In the genomic region with DNA sequence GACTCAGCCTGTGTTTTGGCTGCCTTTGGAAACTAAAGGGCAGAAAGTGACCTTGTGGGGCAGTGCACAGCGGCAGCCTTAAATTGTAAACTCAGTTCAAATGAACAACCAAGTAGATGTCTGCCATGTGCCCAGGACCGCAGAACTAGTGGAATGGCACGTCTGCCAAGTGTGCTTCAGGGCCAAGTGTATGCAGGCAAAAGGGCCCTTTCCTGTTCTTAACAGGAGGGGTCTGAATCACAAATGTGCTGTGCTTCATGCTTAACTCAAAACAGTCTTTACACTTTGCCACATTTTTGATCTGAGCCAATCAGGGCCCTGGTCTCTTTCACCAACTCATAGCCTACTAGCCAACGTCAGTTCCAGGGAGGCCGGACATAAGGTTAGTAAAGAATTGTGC, we compare ENCODE assay signal across 24 mouse cellular contexts. TPM values are rescaled to one million over a fixed set of nuclear protein-coding genes. Genes with fewer than 3 reads are reported as not detected.
DNase-seq lines count a peak whose midpoint lies in the region; ATAC-seq lines count a peak whose summit lies in the region.
"Had no signal": no experiment of that assay in that cellular context is flagged by ENCODE, and none has a peak within 500 bp of the region (broad histone marks: within the 10 kb centered on the region; RNA-seq: fewer than 3 reads in every experiment).

No protein-coding gene starts in this region.

- no peak overlapping the region for H3K9ac ChIP-seq in kidney, embryonic 16.5 days (replicated peaks; ENCODE audit: low read length)
- no peak overlapping the region for H3K9ac ChIP-seq in embryonic facial prominence, embryonic 14.5 days (ENCODE audit: low read depth, low read length)
- H3K9ac ChIP-seq: forebrain, embryonic 12.5 days; heart, embryonic 13.5 days; hindbrain, embryonic 12.5 days had no signal

- no peak for ATAC-seq in kidney, embryonic 16.5 days (ENCODE audit: low FRiP score, low TSS enrichment)
- ATAC-seq in embryonic facial prominence, embryonic 14.5 days (ENCODE audit: low read depth), result no peak
- ATAC-seq: CD4-positive, CD25-positive, alpha-beta regulatory T cell, adult 4 months; forebrain, embryonic 16.5 days; hindbrain, embryonic 16.5 days; inflammation-experienced regulatory T-cells, adult 6 months had no signal

- no peak overlapping the region for H3K4me2 ChIP-seq in kidney, embryonic 16.5 days (replicated peaks; ENCODE audit: low read depth, low read length)
- no peak overlapping the region for H3K4me2 ChIP-seq in embryonic facial prominence, embryonic 14.5 days (ENCODE audit: low read depth, low read length)
- H3K4me2 ChIP-seq: forebrain, embryonic 12.5 days; heart, embryonic 13.5 days; hindbrain, embryonic 12.5 days had no signal

- H3K27ac ChIP-seq in kidney, embryonic 16.5 days (ENCODE audit: low read length), result no peak overlapping the region
- H3K27ac ChIP-seq in embryonic facial prominence, embryonic 14.5 days (replicated peaks; ENCODE audit: low read depth, low read length), result no peak overlapping the region
- H3K27ac ChIP-seq in hindbrain, embryonic 10.5 days, result no peak overlapping the region
- H3K27ac ChIP-seq: forebrain, embryonic 12.5 days; heart, adult 2 months; heart, embryonic 13.5 days; hindbrain, embryonic 12.5 days had no signal

- WGBS in kidney, embryonic 16.5 days, result 87% methylated on average over 5 of the region's 5 CpGs
- 63% methylated on average over 5 of the region's 5 CpGs for WGBS in embryonic facial prominence, embryonic 14.5 days
- 85% methylated on average over 5 of the region's 5 CpGs for WGBS in hindbrain, embryonic 10.5 days

- no peaks in the 10 kb centered on the region for H3K27me3 ChIP-seq in kidney, embryonic 16.5 days (ENCODE audit: insufficient read depth, low read length)
- H3K27me3 ChIP-seq in embryonic facial prominence, embryonic 14.5 days (replicated peaks; ENCODE audit: control insufficient read depth, insufficient read depth, low read length), result no peaks in the 10 kb centered on the region
- H3K27me3 ChIP-seq in hindbrain, embryonic 10.5 days (ENCODE audit: insufficient read depth, poor library complexity, severe bottlenecking), result no peaks in the 10 kb centered on the region
- H3K27me3 ChIP-seq: forebrain, embryonic 12.5 days; heart, embryonic 13.5 days; hindbrain, embryonic 12.5 days had no signal

- H3K36me3 ChIP-seq in kidney, embryonic 16.5 days (ENCODE audit: insufficient read depth, low read length), result no peaks in the 10 kb centered on the region
- H3K36me3 ChIP-seq in embryonic facial prominence, embryonic 14.5 days (ENCODE audit: control insufficient read depth, insufficient read depth, low read length), result no peaks in the 10 kb centered on the region
- no peaks in the 10 kb centered on the region for H3K36me3 ChIP-seq in hindbrain, embryonic 10.5 days
- H3K36me3 ChIP-seq: forebrain, embryonic 12.5 days; G1E; heart, embryonic 13.5 days; hindbrain, embryonic 12.5 days had no signal

- no peak overlapping the region for H3K4me3 ChIP-seq in kidney, embryonic 16.5 days (ENCODE audit: low read length)
- H3K4me3 ChIP-seq in embryonic facial prominence, embryonic 14.5 days (ENCODE audit: low read depth, low read length), result no peak overlapping the region
- no peak overlapping the region for H3K4me3 ChIP-seq in hindbrain, embryonic 10.5 days
- H3K4me3 ChIP-seq: forebrain, embryonic 12.5 days; heart, adult 2 months; heart, embryonic 13.5 days; hindbrain, embryonic 12.5 days had no signal

- H3K4me1 ChIP-seq in kidney, embryonic 16.5 days (ENCODE audit: insufficient read depth, low read length), result 0 out of 2 replicates have a peak, but pooled peaks cover 2% of the 10 kb centered on the region
- 0 out of 2 replicates have a peak, but pooled peaks cover 7% of the 10 kb centered on the region for H3K4me1 ChIP-seq in embryonic facial prominence, embryonic 14.5 days (ENCODE audit: control insufficient read depth, insufficient read depth, low read length)
- peaks cover 13% of the 10 kb centered on the region for H3K4me1 ChIP-seq in hindbrain, embryonic 10.5 days (replicated peaks)

- H3K9me3 ChIP-seq in kidney, embryonic 16.5 days (ENCODE audit: low read length), result no peaks in the 10 kb centered on the region
- H3K9me3 ChIP-seq in embryonic facial prominence, embryonic 14.5 days (ENCODE audit: control insufficient read depth, low read length), result no peaks in the 10 kb centered on the region
- no peaks in the 10 kb centered on the region for H3K9me3 ChIP-seq in hindbrain, embryonic 10.5 days
- H3K9me3 ChIP-seq: forebrain, embryonic 12.5 days; G1E; heart, embryonic 13.5 days; hindbrain, embryonic 12.5 days had no signal

- peak; percentile 43 for DNase-seq in adrenal gland, postnatal 10 days
- no peak for DNase-seq in adrenal gland, postnatal 4 days (ENCODE audit: low spot score in 2 of 2)
- peak; percentile 17 for DNase-seq in kidney, adult 11 months
- DNase-seq in kidney, postnatal 36 days, result peak; percentile 10 to 21
- DNase-seq in kidney, postnatal 25 days, result no peak
- DNase-seq in embryonic facial prominence, embryonic 14.5 days (ENCODE audit: low spot score), result peak; percentile 21
- DNase-seq in hindbrain, embryonic 10.5 days (ENCODE audit: low spot score), result no peak
- DNase-seq: B cell, adult 2 months; cerebellum, adult 11-12 months; cerebellum, adult 9-11 months; cerebellum, postnatal 36 days; gastrocnemius, postnatal 10 days; heart, adult 2 months; heart, postnatal 36 days had no signal

RNA-seq across cellular contexts. Expression of a gene that starts 42.1 kb away (rescaled TPM):
- 100 to 1,000 TPM in 1 of 2 experiments, 1 to 10 TPM in 1; 8.6 to 132 TPM for total RNA-seq in adrenal gland, postnatal 10 days (2021)
- total RNA-seq in adrenal gland, postnatal 4 days (2021), result 1 to 10 TPM; 6.5 to 7.6 TPM
- 0.37 and 0.46 TPM in 2 replicates for polyA plus RNA-seq in kidney, embryonic 16.5 days (2015; fragmentation: Nextera tagmentation; extraction: Ambion mirVana)
- polyA plus RNA-seq in embryonic facial prominence, embryonic 14.5 days (2014; fragmentation: Nextera tagmentation; extraction: Ambion mirVana), result 6.4 and 17.7 TPM in 2 replicates
- not detected in 2 replicates for polyA plus RNA-seq in hindbrain, embryonic 10.5 days (2016; fragmentation: Nextera tagmentation; extraction: Ambion mirVana)
- total RNA-seq: adrenal gland, postnatal 36 days; G1E had no signal
- polyA plus RNA-seq: CD4-positive, CD25-positive, alpha-beta regulatory T cell, adult 4 months; forebrain, embryonic 12.5 days; forebrain, embryonic 16.5 days; G1E; hindbrain, embryonic 12.5 days; inflammation-experienced regulatory T-cells, adult 6 months had no signal

Comparison
In these comparisons a context has a peak if more than half of its experiments do, and no peak if none do; other contexts are left out.
1. DNase-seq: peak in adrenal gland, postnatal 10 days (single experiment), kidney, adult 11 months (single experiment), kidney, postnatal 36 days (2 of 2) and embryonic facial prominence, embryonic 14.5 days (single experiment); none in adrenal gland, postnatal 4 days (0 of 2), kidney, postnatal 25 days (0 of 2) and hindbrain, embryonic 10.5 days (single experiment).